Mouse (Mus musculus) mature B cell (primary cell): ENCODE measurements around the gene Gm6034.
"Not testable (repeated sequence)": the region's sequence is repeated elsewhere in the genome, so short reads cannot be mapped to it uniquely, and the experiment has no call there.

Experiments
- in situ Hi-C: fragments of 300-500 bp; cut with MboI; formaldehyde crosslinking; loops from 2 replicates; pipeline ENCODE4 v1.14.3; 2019

Gene Gm6034

GRCm38 (mm10) chr17:36060829-36061228 lies 18.1 kb downstream of the Gm6034 start:
- in situ Hi-C loops = no loop called here

- in situ Hi-C loops = not testable (repeated sequence)
Measured at GRCm38 (mm10) chr17:36081901-36082300, 39.1 kb downstream of the Gm6034 start.

GRCm38 (mm10) chr17:36082519-36083232 lies 39.9 kb downstream of the Gm6034 start:
- in situ Hi-C loops = not testable (repeated sequence)

- in situ Hi-C loops = no loop called here
Measured at GRCm38 (mm10) chr17:36083266-36083869, 40.6 kb downstream of the Gm6034 start.

GRCm38 (mm10) chr17:36083870-36084451 lies 41.2 kb downstream of the Gm6034 start:
- in situ Hi-C loops = no loop called here

- in situ Hi-C loops = not testable (repeated sequence)
Measured at GRCm38 (mm10) chr17:36085976-36086375, 43.2 kb downstream of the Gm6034 start.

GRCm38 (mm10) chr17:36091933-36092332 lies 49.2 kb downstream of the Gm6034 start:
- in situ Hi-C loops = not testable (repeated sequence)

- in situ Hi-C loops = not testable (repeated sequence)
Measured at GRCm38 (mm10) chr17:36092520-36092919, 49.8 kb downstream of the Gm6034 start.

- in situ Hi-C loops = no loop called here
Measured at GRCm38 (mm10) chr17:36093936-36094335, 51.2 kb downstream of the Gm6034 start.

GRCm38 (mm10) chr17:36099603-36100002 lies 56.8 kb downstream of the Gm6034 start:
- in situ Hi-C loops = not testable (repeated sequence)

GRCm38 (mm10) chr17:36102091-36102490 lies 59.3 kb downstream of the Gm6034 start:
- in situ Hi-C loops = not testable (repeated sequence)
